34 mouse cellular contexts compared by ENCODE assay signal in the genomic region with DNA sequence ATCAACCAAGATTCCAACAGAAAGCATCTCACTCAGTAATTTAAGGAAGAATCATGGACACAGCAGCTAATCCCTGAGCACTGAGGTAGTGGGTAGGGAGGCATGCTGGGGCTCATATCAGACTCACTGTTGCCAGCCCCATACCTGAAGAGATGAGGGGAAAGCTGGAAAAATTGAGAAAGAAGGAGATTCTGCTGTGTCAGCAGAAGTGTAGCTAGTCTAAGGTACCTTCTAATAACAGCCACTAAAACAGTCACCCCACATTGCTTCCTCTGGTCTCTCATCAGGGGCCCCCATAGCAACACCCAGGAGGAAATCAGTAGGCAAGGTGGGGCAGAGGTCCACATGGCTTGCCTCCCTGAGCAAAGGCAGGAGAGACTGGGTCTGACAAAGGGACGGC.
"Had no signal": no experiment of that assay in that cellular context is flagged by ENCODE, and none has a peak within 500 bp of the region (broad histone marks: within the 10 kb centered on the region; RNA-seq: fewer than 3 reads in every experiment).

No protein-coding gene starts in this region.

- H3K9me3 ChIP-seq: heart, embryonic 12.5 days; heart, embryonic 13.5 days; heart, embryonic 15.5 days; hindbrain, embryonic 10.5 days; hindbrain, embryonic 12.5 days; hindbrain, embryonic 15.5 days; intestine, embryonic 15.5 days; kidney, embryonic 15.5 days had no signal

- H3K4me3 ChIP-seq: heart, embryonic 12.5 days; heart, embryonic 13.5 days; heart, embryonic 15.5 days; hindbrain, embryonic 10.5 days; hindbrain, embryonic 12.5 days; hindbrain, embryonic 15.5 days; intestine, embryonic 15.5 days; kidney, embryonic 15.5 days; layer of hippocampus, adult 2 months; left cerebral cortex, adult 2 months had no signal

- H3K4me1 ChIP-seq: heart, embryonic 12.5 days; heart, embryonic 13.5 days; heart, embryonic 15.5 days; hindbrain, embryonic 10.5 days; hindbrain, embryonic 12.5 days; hindbrain, embryonic 15.5 days; intestine, embryonic 15.5 days; kidney, embryonic 15.5 days had no signal

- H3K27ac ChIP-seq: heart, embryonic 13.5 days; heart, embryonic 15.5 days; hindbrain, embryonic 10.5 days; hindbrain, embryonic 12.5 days; hindbrain, embryonic 14.5 days; hindbrain, embryonic 15.5 days; hindbrain, postnatal 0 days; intestine, embryonic 15.5 days; kidney, embryonic 15.5 days; kidney, postnatal 0 days; layer of hippocampus, adult 2 months; left cerebral cortex, adult 2 months had no signal

- DNase-seq: heart, postnatal 10 days; heart, postnatal 14 days; heart, postnatal 36 days; heart, postnatal 4 days; kidney, adult 11 months; kidney, adult 18-20 months; kidney, adult 2 months; kidney, adult 8-10 months; kidney, adult 9 months; kidney, postnatal 10 days; kidney, postnatal 14 days; kidney, postnatal 25 days; kidney, postnatal 36 days; kidney, postnatal 4 days; layer of hippocampus, adult 9-11 months; layer of hippocampus, postnatal 36 days had no signal

- H3K36me3 ChIP-seq: heart, embryonic 12.5 days; heart, embryonic 13.5 days; heart, embryonic 15.5 days; hindbrain, embryonic 10.5 days; hindbrain, embryonic 12.5 days; hindbrain, embryonic 15.5 days; intestine, embryonic 15.5 days; kidney, embryonic 15.5 days had no signal

- H3K9ac ChIP-seq: heart, embryonic 12.5 days; heart, embryonic 13.5 days; heart, embryonic 15.5 days; hindbrain, embryonic 12.5 days; hindbrain, embryonic 14.5 days; hindbrain, embryonic 15.5 days; intestine, embryonic 15.5 days; kidney, embryonic 15.5 days had no signal

- H3K27me3 ChIP-seq: heart, embryonic 12.5 days; heart, embryonic 13.5 days; heart, embryonic 15.5 days; hindbrain, embryonic 12.5 days; hindbrain, embryonic 15.5 days; intestine, embryonic 15.5 days; kidney, embryonic 15.5 days had no signal

- ATAC-seq: hindbrain, embryonic 16.5 days; hindbrain, postnatal 0 days; inflammation-experienced regulatory T-cells, adult 6 months; intestine, embryonic 15.5 days; intestine, embryonic 16.5 days; intestine, postnatal 0 days had no signal

- H3K4me2 ChIP-seq: heart, embryonic 11.5 days; heart, embryonic 12.5 days; heart, embryonic 13.5 days; heart, embryonic 15.5 days; hindbrain, embryonic 12.5 days; hindbrain, embryonic 14.5 days; hindbrain, embryonic 15.5 days; intestine, embryonic 15.5 days; kidney, embryonic 15.5 days had no signal
